Mouse (Mus musculus) spleen, adult 2 months (tissue): ENCODE data around the gene Chkb. TPM values are rescaled to one million over a fixed set of nuclear protein-coding genes. Genes with fewer than 3 reads are reported as not detected.

Experiments
- DNase-seq, 2 experiments: peaks; one replicate each; pipeline versions ENCODE4 v3.0.0 to v3.0.0-alpha.2; 2012 to 2021; ENCODE audit warnings: low spot score in 2 of 2, low read depth in 1 of 2
- H3K27ac ChIP-seq: fragments of 200-500 bp; 2 replicates; pipeline ENCODE4 v1.5.1; 2012; ENCODE audit warnings: low read length, inconsistent platforms; ENCODE audit not compliant: insufficient read depth
- H3K27me3 ChIP-seq: fragments of 200-500 bp; 2 replicates; pipeline ENCODE4 v1.6.1; 2012; ENCODE audit warnings: mild to moderate bottlenecking, moderate library complexity, low read length, inconsistent platforms; ENCODE audit not compliant: control insufficient read depth, insufficient read depth
- H3K36me3 ChIP-seq: fragments of 200-500 bp; 2 replicates; pipeline ENCODE4 v1.6.1; 2012; ENCODE audit warnings: mild to moderate bottlenecking, low read length, inconsistent platforms; ENCODE audit not compliant: control insufficient read depth, insufficient read depth
- H3K4me1 ChIP-seq: fragments of 200-500 bp; 2 replicates; pipeline ENCODE4 v1.6.1; 2011; ENCODE audit warnings: inconsistent platforms; ENCODE audit not compliant: control insufficient read depth, insufficient read depth, insufficient read length
- H3K4me3 ChIP-seq: fragments of 200-500 bp; 2 replicates; pipeline ENCODE4 v1.5.1; 2011; ENCODE audit warnings: mild to moderate bottlenecking, inconsistent platforms; ENCODE audit not compliant: insufficient read depth, insufficient read length; ENCODE audit errors: extremely low read depth
- CTCF ChIP-seq: fragments of 200-500 bp; IDR thresholded peaks from 2 replicates; pipeline ENCODE4 v1.5.1; 2011; ENCODE audit warnings: mild to moderate bottlenecking, inconsistent platforms; ENCODE audit not compliant: insufficient read depth, insufficient read length, insufficient replicate concordance; ENCODE audit errors: extremely low read depth
- POLR2A ChIP-seq: fragments of 200-500 bp; IDR thresholded peaks from 2 replicates; pipeline ENCODE4 v1.6.1; 2011; ENCODE audit warnings: low read depth, low read length, inconsistent platforms
- WGBS: fragments of 180-500 bp; shearing (Covaris S2); methylation state at CpG from one replicate; pipeline ENCODE4 v1.1.7; 2018; 5-methylcytosine and 5-hydroxymethylcytosine counted together
- polyA plus RNA-seq: library from polyadenylated mRNA; depleted of rRNA; stranded (reverse); fragments of >200 nt; gene quantifications from 2 replicates; pipeline ENCODE4 v1.2.3, GENCODE M21; 2012

Gene Chkb
- polyA plus RNA-seq, 1 experiment, result 62.6 TPM

GRCm38 (mm10) chr15:89475293-89475600 is 45.5 kb upstream of the Chkb start:
- 86% methylated on average over 7 of the region's 7 CpGs for WGBS
- H3K4me3 ChIP-seq, result no peak overlapping the region; the same call in 1 of the 2 replicates

GRCm38 (mm10) chr15:89474596-89475292 is 45.0 kb upstream of the Chkb start:
- H3K4me1 ChIP-seq, result peaks cover 4% of the 10 kb centered on the region; the same call in 1 of the 2 replicates
- H3K36me3 ChIP-seq, result peaks cover 1% of the 10 kb centered on the region; the same call in 1 of the 2 replicates
- no peak for DNase-seq
- H3K27me3 ChIP-seq, result no peaks in the 10 kb centered on the region
- no peak overlapping the region for H3K4me3 ChIP-seq
- H3K27ac ChIP-seq, result no peak overlapping the region
- TF ChIP-seq POLR2A (no peak), CTCF (no peak)
- WGBS, result 96% methylated on average over 19 of the region's 19 CpGs

More at GRCm38 (mm10) chr15:89475293-89475600, 45.5 kb upstream of the Chkb start:
- H3K27ac ChIP-seq, result no peak overlapping the region
- H3K4me1 ChIP-seq, result peaks cover 4% of the 10 kb centered on the region; the same call in 1 of the 2 replicates
- no peak for DNase-seq
- H3K27me3 ChIP-seq, result no peaks in the 10 kb centered on the region
- TF ChIP-seq POLR2A (no peak), CTCF (no peak)
- peaks cover 1% of the 10 kb centered on the region; the same call in 1 of the 2 replicates for H3K36me3 ChIP-seq

- H3K27me3 ChIP-seq, result no peaks in the 10 kb centered on the region
- H3K4me3 ChIP-seq, result no peak overlapping the region
- H3K27ac ChIP-seq, result no peak overlapping the region
- H3K4me1 ChIP-seq, result peaks cover 4% of the 10 kb centered on the region; the same call in 1 of the 2 replicates
- WGBS, result 94% methylated on average over 8 of the region's 8 CpGs
- TF ChIP-seq POLR2A (no peak), CTCF (no peak)
- H3K36me3 ChIP-seq, result peaks cover 1% of the 10 kb centered on the region; the same call in 1 of the 2 replicates
- DNase-seq, result no peak
Observed at GRCm38 (mm10) chr15:89473921-89474320, 44.2 kb upstream of the Chkb start.

GRCm38 (mm10) chr15:89473370-89473769 is 43.7 kb upstream of the Chkb start:
- Histone ChIP-seq H3K4me3 (no peak overlapping the region), H3K36me3 (peaks cover 1% of the 10 kb centered on the region; the same call in 1 of the 2 replicates), H3K27ac (no peak overlapping the region), H3K27me3 (no peaks in the 10 kb centered on the region), H3K4me1 (peaks cover 4% of the 10 kb centered on the region; the same call in 1 of the 2 replicates)
- WGBS, result 87% methylated on average over 9 of the region's 9 CpGs
- TF ChIP-seq CTCF (no peak), POLR2A (no peak)
- DNase-seq, result no peak

- WGBS, result 85% methylated on average over 4 of the region's 4 CpGs
- Histone ChIP-seq H3K27me3 (no peaks in the 10 kb centered on the region), H3K4me3 (no peak overlapping the region)
Observed at GRCm38 (mm10) chr15:89471476-89471875, 41.8 kb upstream of the Chkb start.

GRCm38 (mm10) chr15:89468577-89468976 is 38.9 kb upstream of the Chkb start:
- DNase-seq, result no peak

More at GRCm38 (mm10) chr15:89471476-89471875, 41.8 kb upstream of the Chkb start:
- peaks cover 1% of the 10 kb centered on the region; the same call in 1 of the 2 replicates for H3K36me3 ChIP-seq
- no peak for DNase-seq
- no peak overlapping the region for H3K27ac ChIP-seq
- H3K4me1 ChIP-seq, result peaks cover 4% of the 10 kb centered on the region; the same call in 1 of the 2 replicates
- TF ChIP-seq POLR2A, result no peak
- no peak for TF ChIP-seq CTCF

GRCm38 (mm10) chr15:89465052-89465451 is 35.3 kb upstream of the Chkb start:
- no peak for DNase-seq
- Histone ChIP-seq H3K36me3 (no peaks in the 10 kb centered on the region), H3K27ac (no peak overlapping the region), H3K4me3 (no peak overlapping the region), H3K27me3 (0 out of 2 replicates have a peak, but pooled peaks cover 1% of the 10 kb centered on the region), H3K4me1 (no peaks in the 10 kb centered on the region)
- WGBS, result 33% methylated on average over 1 of the region's 1 CpGs
- no peak for TF ChIP-seq POLR2A

More at GRCm38 (mm10) chr15:89468577-89468976, 38.9 kb upstream of the Chkb start:
- H3K4me1 ChIP-seq, result no peaks in the 10 kb centered on the region
- no peak overlapping the region for H3K27ac ChIP-seq
- no peak for TF ChIP-seq POLR2A
- peak; percentile 1; the same call in 1 of the 2 replicates for TF ChIP-seq CTCF
- H3K36me3 ChIP-seq, result peaks cover 1% of the 10 kb centered on the region; the same call in 1 of the 2 replicates
- 33% methylated on average over 2 of the region's 2 CpGs for WGBS
- 0 out of 2 replicates have a peak, but pooled peaks cover 1% of the 10 kb centered on the region for H3K27me3 ChIP-seq
- H3K4me3 ChIP-seq, result no peak overlapping the region
